Mouse (Mus musculus) urinary bladder, postnatal 10 days (tissue): ENCODE data around the gene Pigq.

Experiments
- DNase-seq: peaks from one replicate; pipeline ENCODE4 v3.0.0; 2022; ENCODE audit warnings: low spot score

Pigq gene

GRCm38 (mm10) chr17:25944366-25945163 is at the start of gene Pigq, which contains the start of gene Nhlrc4:
Gene Pigq, minus strand, starts transcription at chr17:25944936.
Gene Nhlrc4, minus strand, starts transcription at chr17:25944961.
- DNase-seq, result no peak

- no peak for DNase-seq
Observed at GRCm38 (mm10) chr17:25993489-25993888, 48.8 kb upstream of the Pigq start.

GRCm38 (mm10) chr17:25992274-25992673 is 47.5 kb upstream of the Pigq start:
- DNase-seq, result no peak

GRCm38 (mm10) chr17:25990331-25990730 is 45.6 kb upstream of the Pigq start:
- no peak for DNase-seq

- DNase-seq, result peak; percentile 67
Observed at GRCm38 (mm10) chr17:25985306-25986294, 40.9 kb upstream of the Pigq start, which contains the start of gene Capn15. Gene Capn15, minus strand, starts transcription at chr17:25985796.

- DNase-seq, result no peak
Observed at GRCm38 (mm10) chr17:25984556-25985305, 40.0 kb upstream of the Pigq start.

- no peak for DNase-seq
Observed at GRCm38 (mm10) chr17:25984066-25984465, 39.3 kb upstream of the Pigq start.

GRCm38 (mm10) chr17:25982913-25983312 is 38.2 kb upstream of the Pigq start:
- no peak for DNase-seq

- DNase-seq, result no peak
Observed at GRCm38 (mm10) chr17:25980854-25981253, 36.1 kb upstream of the Pigq start.

GRCm38 (mm10) chr17:25979829-25980738 is 35.3 kb upstream of the Pigq start:
- DNase-seq, result no peak

- no peak for DNase-seq
Observed at GRCm38 (mm10) chr17:25970954-25971707, 26.4 kb upstream of the Pigq start.

- DNase-seq, result no peak
Observed at GRCm38 (mm10) chr17:25970448-25970847, 25.7 kb upstream of the Pigq start.

GRCm38 (mm10) chr17:25968176-25968575 is 23.4 kb upstream of the Pigq start:
- DNase-seq, result no peak

- no peak for DNase-seq
Observed at GRCm38 (mm10) chr17:25967652-25968051, 22.9 kb upstream of the Pigq start.

GRCm38 (mm10) chr17:25964271-25964670 is 19.5 kb upstream of the Pigq start:
- no peak for DNase-seq

GRCm38 (mm10) chr17:25962413-25962905 is 17.7 kb upstream of the Pigq start:
- DNase-seq, result no peak

GRCm38 (mm10) chr17:25961566-25961965 is 16.8 kb upstream of the Pigq start:
- DNase-seq, result no peak

GRCm38 (mm10) chr17:25959630-25960467 is 15.1 kb upstream of the Pigq start:
- DNase-seq, result no peak
